Mouse (Mus musculus) olfactory bulb, adult 2 months (tissue): ENCODE measurements around the gene Usp12. TPM values are rescaled to one million over a fixed set of nuclear protein-coding genes. Genes with fewer than 3 reads are reported as not detected.
A peak's percentile ranks its signal among the peaks of the same experiment; 100 is the strongest.

Source experiments
- H3K27ac ChIP-seq: fragments of 200-500 bp; 2 replicates; pipeline ENCODE4 v1.5.1; 2012; ENCODE audit warnings: low read depth, low read length; ENCODE audit not compliant: insufficient read depth
- H3K4me1 ChIP-seq: fragments of 200-500 bp; 2 replicates; pipeline ENCODE4 v1.6.1; 2012; ENCODE audit warnings: low read length; ENCODE audit not compliant: control insufficient read depth, insufficient read depth
- H3K4me3 ChIP-seq: fragments of 200-500 bp; 2 replicates; pipeline ENCODE4 v1.5.1; 2012; ENCODE audit warnings: mild to moderate bottlenecking, low read depth, low read length, moderate library complexity; ENCODE audit not compliant: insufficient read depth
- CTCF ChIP-seq: fragments of 200-500 bp; IDR thresholded peaks from 2 replicates; pipeline ENCODE4 v1.5.1; 2012; ENCODE audit warnings: low read depth, mild to moderate bottlenecking, low read length, moderate library complexity; ENCODE audit not compliant: insufficient read depth
- POLR2A ChIP-seq: fragments of 200-500 bp; IDR thresholded peaks from 2 replicates; pipeline ENCODE4 v1.6.1; 2012; ENCODE audit warnings: mild to moderate bottlenecking, low read depth, low read length, moderate library complexity; ENCODE audit not compliant: insufficient read depth
- WGBS: fragments of 180-500 bp; shearing (Covaris S2); methylation state at CpG from one replicate; pipeline ENCODE4 v1.1.7; 2018; 5-methylcytosine and 5-hydroxymethylcytosine counted together
- polyA plus RNA-seq: library from polyadenylated mRNA; stranded (reverse); fragments of >200 nt; gene quantifications from 2 replicates; pipeline ENCODE4 v1.2.4, GENCODE M21; 2012; ENCODE audit warnings: low replicate concordance; ENCODE audit not compliant: missing spikeins, insufficient read depth, insufficient read length

Gene Usp12
- polyA plus RNA-seq, 1 experiment: not detected

- H3K4me1 ChIP-seq: no peaks in the 10 kb centered on the region
- H3K4me3 ChIP-seq: no peak overlapping the region
- no peak overlapping the region for H3K27ac ChIP-seq
- no peak for TF ChIP-seq CTCF
- 0 out of 2 replicates have a peak, but pooled peaks have one; percentile 17 for TF ChIP-seq POLR2A
- 88% methylated on average over 10 of the region's 10 CpGs for WGBS
Observed at GRCm38 (mm10) chr5:146700099-146700498, 94.7 kb downstream of the Usp12 start.

DNA sequence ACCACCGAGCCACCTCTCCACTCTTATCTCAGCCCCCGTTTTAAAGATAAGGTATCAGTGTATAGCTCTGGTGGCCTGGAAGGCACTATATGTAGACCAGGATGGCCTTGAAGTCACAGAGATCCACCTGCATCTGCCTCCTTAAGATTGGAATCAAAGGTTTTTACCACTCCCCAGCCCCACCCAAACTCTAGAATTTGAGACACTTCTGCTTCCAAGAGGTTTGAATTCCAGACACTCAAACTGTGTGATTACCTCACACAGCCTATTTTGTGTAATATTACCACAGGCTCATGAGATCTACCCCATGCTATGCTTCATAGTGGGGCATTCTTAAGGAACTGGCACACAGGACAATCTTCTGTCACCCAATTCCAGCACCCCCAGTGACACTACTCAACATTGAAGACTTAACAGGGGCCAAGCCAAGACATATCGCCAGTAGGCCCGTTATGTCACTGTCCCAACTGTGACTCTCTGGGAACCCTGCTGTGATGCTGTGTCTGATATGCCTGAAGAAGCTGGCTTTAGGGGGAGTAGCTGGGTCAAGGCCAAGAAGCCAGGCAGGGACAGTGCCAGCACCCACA is 95.3 kb downstream of the Usp12 start:
- H3K4me3 ChIP-seq: no peak overlapping the region
- TF ChIP-seq POLR2A: no peak
- no peak for TF ChIP-seq CTCF
- no peak overlapping the region for H3K27ac ChIP-seq
- no peaks in the 10 kb centered on the region for H3K4me1 ChIP-seq
- 76% methylated on average over 4 of the region's 4 CpGs for WGBS

DNA sequence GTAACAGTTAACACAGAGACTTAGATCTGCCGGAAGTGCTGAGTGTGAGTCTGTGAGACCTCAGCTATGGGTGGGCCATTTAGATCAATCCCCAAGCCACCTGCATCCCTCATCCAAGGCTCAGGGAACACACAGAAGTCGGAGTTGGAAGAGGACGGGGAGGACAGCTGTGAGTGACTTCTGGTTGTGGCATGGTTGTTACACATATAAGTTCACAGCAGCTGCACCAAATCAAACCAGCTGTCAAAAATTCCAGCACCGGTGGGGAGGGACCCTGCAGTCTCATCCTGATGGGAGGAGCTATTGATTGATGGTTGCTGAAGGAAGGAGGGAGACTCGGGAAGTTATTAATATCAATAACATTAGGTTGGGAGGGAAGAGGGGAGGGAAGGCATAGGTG is 99.3 kb downstream of the Usp12 start:
- no peak overlapping the region for H3K27ac ChIP-seq
- peaks cover 4% of the 10 kb centered on the region for H3K4me1 ChIP-seq
- no peak for TF ChIP-seq CTCF
- no peak for TF ChIP-seq POLR2A
- no peak overlapping the region for H3K4me3 ChIP-seq
- 81% methylated on average over 5 of the region's 5 CpGs for WGBS

GRCm38 (mm10) chr5:146692976-146693361 is 101.8 kb downstream of the Usp12 start:
- WGBS: 80% methylated on average over 5 of the region's 5 CpGs
- no peak overlapping the region for H3K4me3 ChIP-seq
- no peak overlapping the region for H3K27ac ChIP-seq
- TF ChIP-seq CTCF (no peak), POLR2A (no peak)
- peaks cover 4% of the 10 kb centered on the region for H3K4me1 ChIP-seq

GRCm38 (mm10) chr5:146692361-146692975 is 102.3 kb downstream of the Usp12 start:
- Histone ChIP-seq H3K4me1 (peaks cover 4% of the 10 kb centered on the region), H3K27ac (no peak overlapping the region), H3K4me3 (no peak overlapping the region)
- WGBS: 42% methylated on average over 7 of the region's 7 CpGs
- no peak for TF ChIP-seq POLR2A
- no peak for TF ChIP-seq CTCF

GRCm38 (mm10) chr5:146691745-146692144 is 103.1 kb downstream of the Usp12 start:
- 90% methylated on average over 8 of the region's 8 CpGs for WGBS
- TF ChIP-seq CTCF: no peak
- no peak for TF ChIP-seq POLR2A
- peaks cover 4% of the 10 kb centered on the region for H3K4me1 ChIP-seq
- no peak overlapping the region for H3K4me3 ChIP-seq
- no peak overlapping the region for H3K27ac ChIP-seq

DNA sequence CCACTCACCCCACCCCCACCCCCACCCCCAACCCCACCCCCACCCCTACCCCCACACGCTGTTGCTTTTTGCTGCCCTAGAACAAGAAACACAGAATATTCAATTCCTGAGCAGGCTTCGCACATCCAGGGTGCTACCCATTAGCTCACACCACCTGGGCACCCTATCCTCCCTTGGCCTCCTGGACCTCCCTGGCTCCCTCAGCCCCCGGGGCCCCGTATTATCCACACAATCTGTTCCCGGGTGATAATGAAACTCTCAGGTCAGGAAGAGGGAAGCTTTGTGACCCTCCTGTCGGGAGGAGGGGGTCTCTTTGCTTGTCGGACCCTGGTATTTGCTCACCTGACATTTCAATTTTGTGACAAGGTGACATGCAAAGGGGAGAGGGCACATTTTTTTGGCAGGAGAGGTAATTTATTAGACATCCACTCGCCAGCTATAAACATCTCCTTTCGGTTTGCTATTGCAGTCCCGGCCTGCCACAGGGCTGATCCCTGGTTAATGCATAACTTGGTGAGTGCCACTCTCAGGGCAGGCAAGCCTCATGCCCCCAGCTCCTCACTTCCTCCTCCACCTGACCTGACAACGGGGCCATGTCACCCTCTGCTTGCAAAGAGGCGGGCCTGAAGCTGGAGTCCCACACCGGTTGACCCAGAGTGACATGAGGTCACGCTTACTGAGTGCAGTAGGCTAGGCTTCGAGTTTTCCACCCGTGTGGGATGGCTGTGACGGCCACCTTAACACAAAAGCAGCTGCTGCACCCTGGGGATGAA is 107.1 kb downstream of the Usp12 start:
- Histone ChIP-seq H3K27ac (no peak overlapping the region), H3K4me1 (peaks cover 4% of the 10 kb centered on the region), H3K4me3 (no peak overlapping the region)
- 73% methylated on average over 17 of the region's 17 CpGs for WGBS
- no peak for TF ChIP-seq POLR2A

- TF ChIP-seq CTCF (no peak), POLR2A (no peak)
- Histone ChIP-seq H3K4me3 (no peak overlapping the region), H3K4me1 (no peaks in the 10 kb centered on the region), H3K27ac (no peak overlapping the region)
- WGBS: 87% methylated on average over 12 of the region's 12 CpGs
Observed at GRCm38 (mm10) chr5:146686954-146687353, 107.9 kb downstream of the Usp12 start.

Other genes with a start within 250 kb of the Usp12 start
- not detected in 2 replicates for gene Gm3415, start 238.9 kb downstream of the Usp12 start, polyA plus RNA-seq
- not detected in 2 replicates for gene Gpr12, start 209.8 kb downstream of the Usp12 start, polyA plus RNA-seq
- not detected in 2 replicates for gene Rpl21, start 37.9 kb upstream of the Usp12 start, polyA plus RNA-seq
- gene Rasl11a, start 50.1 kb upstream of the Usp12 start, polyA plus RNA-seq: not detected in 2 replicates
- not detected in 2 replicates for gene Gtf3a, start 153.7 kb upstream of the Usp12 start, polyA plus RNA-seq
- 144 TPM in 1 of 2 replicates, not detected in the other for gene Mtif3, start 168.8 kb upstream of the Usp12 start, polyA plus RNA-seq